Mouse (Mus musculus) forebrain, embryonic 11.5 days (tissue): Measurements from ENCODE around the gene Spock1. TPM values are rescaled to one million over a fixed set of nuclear protein-coding genes. Genes with fewer than 3 reads are reported as not detected.

Source experiments
- ATAC-seq: fragments of 200-750 bp; cut with Nextera tagmentation; replicated peaks from 2 replicates; pipeline ENCODE4 v1.8.0; 2017; ENCODE audit warnings: moderate TSS enrichment; ENCODE audit not compliant: low FRiP score
- DNase-seq: peaks from one replicate; pipeline ENCODE4 v3.0.0-alpha.2; 2017; ENCODE audit warnings: low spot score
- H3K27ac ChIP-seq: fragments of 300-500 bp; sonication (generic); 2 replicates; pipeline ENCODE4 v1.5.1; 2014; ENCODE audit warnings: low read depth, low read length
- H3K27me3 ChIP-seq: fragments of 300-500 bp; sonication (generic); 2 replicates; pipeline ENCODE4 v1.6.1; 2014; ENCODE audit warnings: mild to moderate bottlenecking, low read length, mixed read lengths; ENCODE audit not compliant: control insufficient read depth, insufficient read depth
- H3K36me3 ChIP-seq: fragments of 300-500 bp; sonication (generic); 2 replicates; pipeline ENCODE4 v1.6.1; 2014; ENCODE audit warnings: mild to moderate bottlenecking, low read length, moderate library complexity, mixed read lengths; ENCODE audit not compliant: control insufficient read depth, insufficient read depth
- H3K4me1 ChIP-seq: fragments of 300-500 bp; sonication (generic); replicated peaks from 2 replicates; pipeline ENCODE4 v1.6.1; 2014; ENCODE audit warnings: low read length, mixed read lengths; ENCODE audit not compliant: control insufficient read depth, insufficient read depth
- H3K4me2 ChIP-seq: fragments of 300-500 bp; sonication (generic); 2 replicates; pipeline ENCODE4 v1.6.1; 2014; ENCODE audit warnings: low read depth, mild to moderate bottlenecking, low read length, moderate library complexity, mixed read lengths; ENCODE audit not compliant: severe bottlenecking
- H3K4me3 ChIP-seq: fragments of 300-500 bp; sonication (generic); 2 replicates; pipeline ENCODE4 v1.5.1; 2014; ENCODE audit warnings: low read depth, low read length
- H3K9ac ChIP-seq: fragments of 300-500 bp; sonication (generic); 2 replicates; pipeline ENCODE4 v1.6.1; 2014; ENCODE audit warnings: low read length
- H3K9me3 ChIP-seq: fragments of 300-500 bp; sonication (generic); 2 replicates; pipeline ENCODE4 v1.6.1; 2016; ENCODE audit warnings: low read length, mixed read lengths; ENCODE audit not compliant: control insufficient read depth
- WGBS: fragments of 180-500 bp; shearing (Covaris S2); extraction: QIAGEN DNeasy Blood & Tissue Kit; methylation state at CpG from one replicate; pipeline ENCODE4 v1.1.7; 2014; 5-methylcytosine and 5-hydroxymethylcytosine counted together
- polyA plus RNA-seq: library from polyadenylated mRNA; unstranded; fragments of >200 nt; fragmentation: Nextera tagmentation; extraction: Ambion mirVana; gene quantifications from 2 replicates; pipeline ENCODE4 v1.2.1, GENCODE M21; 2014

The Spock1 gene
- polyA plus RNA-seq, 1 experiment from 2014 or later = 4.0 TPM

DNA sequence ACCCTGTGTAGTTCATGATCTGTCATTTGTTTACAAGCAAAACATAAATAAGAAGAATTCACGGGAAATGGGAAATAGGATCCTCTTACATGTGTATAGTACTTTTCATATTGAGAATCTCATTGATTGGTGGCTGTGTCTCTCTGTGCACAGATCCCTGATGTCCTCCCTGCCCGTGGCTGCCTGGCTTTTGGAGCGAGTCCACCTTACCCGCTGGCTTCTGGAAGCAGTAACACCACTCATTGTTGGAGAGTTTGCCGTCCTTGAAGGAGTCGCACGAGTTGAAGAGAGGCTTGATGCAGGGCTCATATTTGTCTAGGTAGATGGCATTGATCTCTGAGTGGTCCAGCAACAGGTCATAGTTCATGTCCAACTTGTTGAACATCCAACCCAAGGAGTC is 468.0 kb downstream of the Spock1 start:
- H3K27me3 ChIP-seq = no peaks in the 10 kb centered on the region
- no peaks in the 10 kb centered on the region for H3K9me3 ChIP-seq
- H3K9ac ChIP-seq = no peak overlapping the region
- H3K36me3 ChIP-seq = no peaks in the 10 kb centered on the region
- ATAC-seq (no peak), DNase-seq (no peak)
- WGBS = 87% methylated on average over 7 of the region's 7 CpGs
- H3K4me3 ChIP-seq = no peak overlapping the region
- no peak overlapping the region for H3K27ac ChIP-seq
- no peak overlapping the region for H3K4me2 ChIP-seq
- H3K4me1 ChIP-seq = no peaks in the 10 kb centered on the region

DNA sequence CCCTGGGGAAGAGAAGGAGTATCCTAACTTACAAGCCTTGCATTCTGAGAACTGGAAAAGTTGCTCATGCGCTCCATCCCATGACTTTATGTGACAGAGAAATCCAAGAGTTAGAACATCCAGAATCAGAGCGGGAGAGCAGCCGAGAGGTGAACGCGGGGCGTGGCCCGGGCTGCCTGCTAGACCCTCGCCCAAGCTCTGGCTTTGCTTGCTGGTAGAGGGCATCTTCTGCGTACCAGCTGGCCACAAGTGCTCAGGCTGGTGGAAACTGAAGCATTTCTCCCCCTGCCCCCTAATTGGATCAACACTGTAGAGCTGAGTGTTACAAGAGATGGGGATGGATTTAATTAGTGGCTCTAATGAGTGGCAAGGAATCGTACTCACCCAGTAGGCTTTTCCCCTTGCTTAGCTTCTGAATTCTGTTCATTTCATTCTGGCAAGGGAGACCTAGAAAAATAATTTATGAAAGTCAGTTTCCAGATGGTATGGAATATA is 472.4 kb downstream of the Spock1 start:
- 80% methylated on average over 10 of the region's 10 CpGs for WGBS
- Histone ChIP-seq H3K4me1 (no peaks in the 10 kb centered on the region), H3K27ac (no peak overlapping the region), H3K27me3 (no peaks in the 10 kb centered on the region), H3K4me2 (no peak overlapping the region), H3K9ac (no peak overlapping the region), H3K36me3 (no peaks in the 10 kb centered on the region), H3K9me3 (no peaks in the 10 kb centered on the region), H3K4me3 (no peak overlapping the region)
- DNase-seq (no peak), ATAC-seq (no peak)

DNA sequence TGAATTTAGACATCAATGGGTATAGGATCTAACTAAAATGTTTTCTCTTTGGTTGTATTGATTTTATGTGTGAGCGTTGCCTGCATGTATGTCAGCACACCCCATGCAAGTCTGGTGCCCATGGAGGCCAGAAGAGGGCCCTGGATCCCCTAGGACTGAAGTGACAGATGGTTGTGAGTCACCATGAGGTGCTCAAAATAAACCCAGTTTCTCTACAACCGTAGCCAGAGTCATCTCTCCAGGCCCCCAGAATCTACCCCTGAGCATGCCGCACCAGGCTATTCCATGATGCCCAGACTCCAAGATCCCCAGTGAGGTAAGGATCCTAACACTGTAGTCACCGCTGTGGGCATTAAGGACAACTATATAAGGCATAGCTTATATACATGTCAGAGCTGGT is 474.3 kb downstream of the Spock1 start:
- 96% methylated on average over 4 of the region's 4 CpGs for WGBS
- Histone ChIP-seq H3K36me3 (no peaks in the 10 kb centered on the region), H3K27ac (no peak overlapping the region), H3K9me3 (no peaks in the 10 kb centered on the region), H3K4me3 (no peak overlapping the region), H3K27me3 (no peaks in the 10 kb centered on the region), H3K4me2 (no peak overlapping the region), H3K4me1 (no peaks in the 10 kb centered on the region), H3K9ac (no peak overlapping the region)
- DNase-seq (no peak), ATAC-seq (no peak)

DNA sequence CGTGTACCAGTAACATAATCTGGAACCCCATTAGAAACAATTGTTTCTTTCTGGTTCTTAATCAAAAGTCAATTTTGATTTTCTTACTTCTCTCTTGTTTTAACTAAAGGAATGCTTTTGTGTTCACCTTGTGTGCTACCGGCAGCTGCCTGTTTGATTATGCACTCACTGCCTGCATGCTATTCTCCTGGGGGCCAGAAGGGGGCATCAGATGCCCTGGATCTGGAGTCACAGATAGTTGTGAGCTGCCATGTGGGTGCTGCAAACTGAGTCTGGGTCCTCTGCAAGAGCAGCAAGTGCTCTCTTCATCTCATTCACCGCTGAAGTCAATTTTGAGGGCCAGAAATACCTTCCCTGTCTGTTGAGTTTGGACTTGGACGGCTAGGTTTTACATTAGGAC is 476.3 kb downstream of the Spock1 start:
- no peaks in the 10 kb centered on the region for H3K36me3 ChIP-seq
- H3K27me3 ChIP-seq = no peaks in the 10 kb centered on the region
- H3K27ac ChIP-seq = no peak overlapping the region
- H3K9me3 ChIP-seq = no peaks in the 10 kb centered on the region
- H3K4me3 ChIP-seq = no peak overlapping the region
- DNase-seq (no peak), ATAC-seq (no peak)
- no peaks in the 10 kb centered on the region for H3K4me1 ChIP-seq
- no peak overlapping the region for H3K4me2 ChIP-seq
- H3K9ac ChIP-seq = no peak overlapping the region
- 94% methylated on average over 4 of the region's 4 CpGs for WGBS

DNA sequence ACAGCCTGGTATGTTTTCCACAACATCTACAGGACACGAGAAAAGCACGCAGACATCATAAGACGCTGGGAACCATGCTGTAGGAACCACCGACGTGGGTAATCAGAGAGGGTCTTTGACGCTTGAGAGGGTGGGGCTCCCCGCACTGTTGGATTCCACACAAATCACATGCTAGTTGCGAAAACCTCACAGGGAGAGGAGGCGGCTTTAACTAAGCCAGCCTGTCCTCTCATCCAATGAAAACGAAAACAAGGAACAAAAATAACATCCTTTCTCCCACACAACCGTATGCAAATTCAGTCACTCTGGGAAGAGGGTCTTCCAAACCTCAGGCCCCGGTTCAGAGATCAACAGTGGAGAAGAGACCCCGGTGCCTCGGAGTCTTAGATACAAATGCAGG is 479.3 kb downstream of the Spock1 start:
- H3K4me3 ChIP-seq = no peak overlapping the region
- H3K27me3 ChIP-seq = no peaks in the 10 kb centered on the region
- no peak overlapping the region for H3K27ac ChIP-seq
- no peak overlapping the region for H3K9ac ChIP-seq
- H3K4me2 ChIP-seq = no peak overlapping the region
- no peaks in the 10 kb centered on the region for H3K9me3 ChIP-seq
- H3K36me3 ChIP-seq = no peaks in the 10 kb centered on the region
- no peaks in the 10 kb centered on the region for H3K4me1 ChIP-seq
- ATAC-seq = no peak
- DNase-seq = no peak
- WGBS = 79% methylated on average over 14 of the region's 14 CpGs

DNA sequence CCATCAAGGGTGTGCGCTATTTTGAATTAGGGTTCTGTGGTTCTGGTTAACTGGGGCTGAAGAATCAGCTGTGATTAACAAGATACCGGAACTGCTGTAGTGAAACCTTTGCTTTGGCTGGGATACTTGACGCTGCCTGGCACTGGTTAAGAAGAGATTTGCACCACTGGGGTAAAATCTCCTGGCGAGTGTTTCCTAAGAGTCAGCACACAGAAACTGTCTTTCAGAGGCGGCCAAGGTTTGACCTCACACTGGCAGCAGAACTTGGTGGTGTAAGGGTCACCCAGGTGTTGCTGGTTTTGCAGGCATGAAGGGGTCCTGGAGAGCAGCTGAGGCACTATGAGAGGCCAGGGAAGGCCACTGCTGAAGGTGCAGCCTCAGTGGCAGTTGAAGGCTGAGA is 489.4 kb downstream of the Spock1 start:
- Histone ChIP-seq H3K4me3 (no peak overlapping the region), H3K36me3 (no peaks in the 10 kb centered on the region), H3K9ac (no peak overlapping the region), H3K4me1 (no peaks in the 10 kb centered on the region), H3K27ac (no peak overlapping the region), H3K9me3 (no peaks in the 10 kb centered on the region), H3K27me3 (no peaks in the 10 kb centered on the region), H3K4me2 (no peak overlapping the region)
- DNase-seq (no peak), ATAC-seq (no peak)
- WGBS = 91% methylated on average over 5 of the region's 5 CpGs

DNA sequence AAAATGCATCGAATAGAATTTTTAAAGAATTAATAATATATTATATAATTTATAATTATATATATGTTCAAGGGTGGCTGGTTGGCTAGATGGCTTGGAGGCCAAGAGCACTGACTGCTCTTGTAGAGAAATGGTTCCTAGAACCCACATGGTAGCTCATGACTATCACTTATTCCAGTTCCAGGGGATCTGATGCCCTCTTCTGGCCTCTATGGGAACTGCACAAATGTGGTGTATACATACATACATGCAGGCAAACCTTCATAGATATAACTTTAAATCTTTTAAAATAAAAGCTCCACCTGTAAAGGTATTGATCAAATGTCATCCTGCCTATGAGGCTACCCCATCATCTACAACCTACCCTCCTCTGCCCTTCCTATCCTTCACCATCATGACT is 493.4 kb downstream of the Spock1 start:
- no peaks in the 10 kb centered on the region for H3K4me1 ChIP-seq
- ATAC-seq (no peak), DNase-seq (no peak)

DNA sequence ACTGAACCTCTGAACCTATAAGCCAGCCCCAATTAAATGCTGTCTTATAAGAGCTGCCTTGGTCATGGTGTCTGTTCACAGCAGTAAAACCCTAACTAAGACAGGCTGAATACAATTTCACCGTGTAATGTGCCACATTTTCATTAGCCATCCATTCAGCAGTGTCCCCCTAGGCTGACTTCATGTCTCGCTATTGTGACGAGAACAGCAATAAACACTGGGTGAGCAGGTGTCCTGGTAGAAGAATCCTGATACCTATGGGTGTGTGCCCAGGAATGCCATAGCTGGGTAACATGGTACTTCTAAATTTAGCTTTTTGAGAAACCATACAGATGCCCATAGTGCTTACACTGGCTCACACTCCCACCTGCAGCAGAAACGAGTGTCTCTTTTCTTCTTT is 500.5 kb downstream of the Spock1 start:
- Histone ChIP-seq H3K9me3 (no peaks in the 10 kb centered on the region), H3K36me3 (no peaks in the 10 kb centered on the region), H3K27ac (no peak overlapping the region), H3K27me3 (no peaks in the 10 kb centered on the region), H3K9ac (no peak overlapping the region), H3K4me2 (no peak overlapping the region), H3K4me1 (no peaks in the 10 kb centered on the region), H3K4me3 (no peak overlapping the region)
- WGBS = 90% methylated on average over 4 of the region's 4 CpGs
- no peak for ATAC-seq
- no peak for DNase-seq

More for the DNA sequence above, 493.4 kb downstream of the Spock1 start:
- Histone ChIP-seq H3K4me3 (no peak overlapping the region), H3K27me3 (no peaks in the 10 kb centered on the region), H3K36me3 (no peaks in the 10 kb centered on the region), H3K27ac (no peak overlapping the region), H3K9ac (no peak overlapping the region), H3K9me3 (no peaks in the 10 kb centered on the region), H3K4me2 (no peak overlapping the region)
- 92% methylated on average over 1 of the region's 1 CpGs for WGBS

DNA sequence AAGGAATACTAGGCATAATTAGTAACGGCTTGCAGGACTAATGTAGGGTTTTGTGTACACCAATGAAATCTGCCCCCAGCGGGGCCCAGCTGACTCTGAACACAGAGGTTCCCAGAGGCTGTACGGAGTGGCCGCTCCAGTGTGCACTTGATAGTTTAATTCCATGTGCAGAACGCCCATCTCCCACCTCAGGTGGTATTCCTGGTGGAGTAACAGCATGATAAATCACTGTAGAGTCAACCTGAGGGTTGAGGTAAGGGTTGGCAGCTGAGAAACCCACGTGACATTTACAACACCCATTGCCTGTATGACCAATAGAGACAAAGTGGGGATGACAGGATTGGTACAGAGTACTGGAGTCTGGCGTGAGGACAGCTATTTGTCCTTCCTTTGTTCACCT is 505.7 kb downstream of the Spock1 start:
- no peak for DNase-seq
- ATAC-seq = no peak
- Histone ChIP-seq H3K4me3 (no peak overlapping the region), H3K27ac (no peak overlapping the region), H3K27me3 (no peaks in the 10 kb centered on the region), H3K4me2 (no peak overlapping the region), H3K4me1 (no peaks in the 10 kb centered on the region), H3K9me3 (no peaks in the 10 kb centered on the region), H3K9ac (no peak overlapping the region), H3K36me3 (no peaks in the 10 kb centered on the region)
- WGBS = 89% methylated on average over 7 of the region's 7 CpGs
